Mouse (Mus musculus) ovary, postnatal 36 days (tissue): ENCODE data around the gene Arl10.
A peak's percentile ranks its signal among the peaks of the same experiment; 100 is the strongest.

Source experiments
- DNase-seq: peaks from one replicate; pipeline ENCODE4 v3.0.0; 2022; ENCODE audit warnings: low spot score, mixed read lengths

Gene Arl10

GRCm38 (mm10) chr13:54574854-54575481 lies at the start of gene Arl10:
Gene Arl10 (plus strand): TSS chr13:54575015.
- DNase-seq = peak; percentile 82

- no peak for DNase-seq
Observed at GRCm38 (mm10) chr13:54527140-54527539, 47.7 kb upstream of the Arl10 start.

GRCm38 (mm10) chr13:54532134-54532533 lies 42.7 kb upstream of the Arl10 start:
- no peak for DNase-seq

GRCm38 (mm10) chr13:54548036-54548435 lies 26.8 kb upstream of the Arl10 start:
- DNase-seq = no peak

DNA sequence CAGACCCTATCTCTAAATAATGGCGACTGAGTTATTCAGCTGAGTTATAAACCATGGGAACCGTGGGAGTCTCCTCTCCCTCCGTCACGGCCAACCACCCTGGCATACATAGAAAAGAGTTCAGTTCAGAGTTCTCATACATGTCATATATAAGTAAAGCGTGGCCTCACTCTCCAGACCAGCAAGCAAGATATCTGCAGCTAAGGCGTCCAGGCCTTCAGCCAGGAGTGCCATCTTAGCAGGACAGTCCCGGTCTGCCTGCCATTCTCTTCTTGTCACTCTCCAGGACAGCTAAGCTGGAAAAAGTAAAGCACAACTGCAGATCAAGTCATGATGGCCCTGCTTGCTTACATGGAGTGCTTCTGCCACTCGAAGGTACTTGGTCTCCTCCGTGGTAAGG lies 18.6 kb upstream of the Arl10 start:
- no peak for DNase-seq

DNA sequence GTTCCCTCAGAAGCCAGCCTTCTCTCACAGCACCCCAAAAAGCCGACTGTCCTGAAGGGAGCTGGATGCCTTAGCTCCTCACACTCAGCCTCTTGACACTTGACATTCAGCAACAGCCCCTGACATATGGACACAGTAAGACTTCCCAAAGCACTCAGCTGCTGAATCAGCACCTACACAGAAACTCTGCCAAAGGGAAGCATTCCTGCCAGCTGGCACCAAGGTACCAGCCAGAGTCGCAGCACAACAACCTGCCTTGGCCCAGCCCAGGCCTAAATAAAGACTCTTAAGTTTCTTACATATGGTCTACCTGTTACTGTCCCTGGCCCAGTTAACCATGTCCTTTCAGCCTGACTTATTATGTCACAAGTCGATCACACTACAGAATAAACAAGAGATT lies 18.0 kb upstream of the Arl10 start:
- DNase-seq = no peak

DNA sequence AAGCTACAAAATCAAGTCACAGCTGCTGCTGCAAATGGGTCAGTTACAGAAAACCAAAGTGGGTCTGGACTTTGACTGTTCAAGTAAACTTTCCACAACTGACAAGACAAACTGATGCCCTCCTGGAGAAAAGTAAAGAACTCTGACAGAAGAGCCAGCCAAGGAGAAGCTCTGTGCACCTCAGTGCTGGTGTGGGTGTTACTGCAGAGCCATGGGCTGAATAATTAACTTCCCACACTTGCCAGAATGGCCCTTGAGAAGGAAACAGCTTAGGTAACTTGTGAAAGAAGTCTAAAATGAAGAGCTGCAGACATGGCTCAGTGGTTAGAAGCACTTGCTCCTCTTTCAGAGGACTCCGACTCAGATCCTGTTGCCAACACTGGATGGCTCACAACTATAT lies 17.2 kb upstream of the Arl10 start:
- no peak for DNase-seq

GRCm38 (mm10) chr13:54559656-54560055 lies 15.2 kb upstream of the Arl10 start:
- no peak for DNase-seq

DNA sequence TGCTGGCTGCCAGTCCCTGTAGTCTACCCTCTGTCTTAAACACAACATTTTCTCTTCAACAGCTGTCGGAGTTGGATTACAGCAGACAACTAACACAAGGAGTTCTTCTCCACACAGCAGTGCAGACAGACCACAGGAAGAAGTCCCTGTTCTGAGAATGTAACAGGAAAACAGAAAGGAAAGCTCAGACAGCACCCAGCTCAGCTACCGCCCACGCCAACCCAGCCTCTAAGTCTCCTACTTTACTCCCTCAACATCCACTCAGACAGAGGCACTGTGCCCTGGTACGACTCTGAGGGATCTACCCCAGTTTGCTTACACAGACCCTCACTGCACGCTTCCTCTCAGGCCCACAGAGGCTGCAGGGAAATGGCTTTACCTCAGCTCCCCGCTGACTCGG lies 14.2 kb upstream of the Arl10 start:
- no peak for DNase-seq

DNA sequence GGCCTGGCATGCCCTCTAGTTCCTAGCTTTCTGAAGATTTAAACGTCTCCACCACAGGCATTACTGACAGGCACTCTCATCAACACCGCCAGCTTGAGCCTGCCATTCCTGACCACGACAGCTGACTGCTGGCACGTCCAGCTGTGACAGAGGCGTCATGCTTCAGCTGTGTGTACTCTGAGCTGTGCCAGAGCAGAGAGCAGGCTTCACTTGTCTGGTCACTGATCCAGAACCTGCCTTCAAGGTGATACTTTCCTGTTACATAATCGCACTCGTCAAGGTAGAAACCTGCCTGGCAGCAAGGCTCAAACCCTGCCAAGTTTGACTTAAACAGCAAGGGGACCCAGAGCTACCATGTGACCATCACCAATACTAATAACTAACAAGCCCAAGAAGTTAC lies 12.3 kb upstream of the Arl10 start:
- DNase-seq = no peak

DNA sequence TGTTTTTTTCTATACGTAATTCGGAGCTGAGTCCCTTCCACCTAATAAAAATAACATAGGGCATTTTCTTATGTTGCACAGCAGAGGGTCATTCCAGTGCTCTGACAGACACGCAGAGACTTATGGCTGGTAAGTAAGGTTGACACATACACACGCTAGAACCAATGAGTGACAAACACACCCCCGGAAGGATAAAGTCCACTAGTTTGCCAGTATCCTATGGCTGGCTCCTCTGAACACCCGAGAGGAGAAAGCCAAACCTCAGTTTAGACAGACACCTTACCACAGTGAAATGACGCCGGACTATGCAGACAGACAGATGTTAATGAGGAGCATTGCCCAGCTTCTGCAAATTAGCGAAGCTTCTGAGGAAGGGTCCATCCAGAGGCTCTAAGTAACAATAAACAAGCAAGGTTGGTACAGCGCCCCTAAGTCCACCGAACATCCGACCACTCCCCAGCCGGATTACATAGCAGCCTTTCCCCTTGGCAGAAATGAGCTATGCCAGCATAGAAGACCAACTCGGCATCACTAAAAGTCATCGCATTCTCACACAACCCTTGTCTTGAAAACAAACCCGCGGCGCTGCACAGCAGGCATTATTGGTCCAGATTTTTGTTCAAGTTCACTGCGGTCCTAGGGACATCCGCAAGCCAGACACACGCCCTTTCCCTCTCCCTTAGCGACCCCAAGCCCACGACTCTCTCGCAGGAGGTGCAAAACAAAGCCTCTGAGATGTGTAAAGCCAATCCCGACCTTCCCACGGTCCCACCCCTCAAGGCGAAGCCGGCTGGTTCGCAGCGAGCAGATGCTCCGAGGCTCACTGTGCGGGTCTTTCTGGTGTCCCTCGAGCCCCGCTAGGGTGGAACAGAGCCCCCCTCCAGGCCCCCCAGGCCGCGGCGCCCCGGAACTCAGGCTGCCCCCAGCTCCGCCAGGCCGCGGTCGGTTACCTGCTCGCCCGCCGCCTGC lies 10.3 kb upstream of the Arl10 start:
- DNase-seq = no peak

- peak; percentile 91 for DNase-seq
Observed at GRCm38 (mm10) chr13:54565201-54565581, 9.6 kb upstream of the Arl10 start, which contains the start of gene 4833439L19Rik. Gene 4833439L19Rik (minus strand): TSS chr13:54565435.

DNA sequence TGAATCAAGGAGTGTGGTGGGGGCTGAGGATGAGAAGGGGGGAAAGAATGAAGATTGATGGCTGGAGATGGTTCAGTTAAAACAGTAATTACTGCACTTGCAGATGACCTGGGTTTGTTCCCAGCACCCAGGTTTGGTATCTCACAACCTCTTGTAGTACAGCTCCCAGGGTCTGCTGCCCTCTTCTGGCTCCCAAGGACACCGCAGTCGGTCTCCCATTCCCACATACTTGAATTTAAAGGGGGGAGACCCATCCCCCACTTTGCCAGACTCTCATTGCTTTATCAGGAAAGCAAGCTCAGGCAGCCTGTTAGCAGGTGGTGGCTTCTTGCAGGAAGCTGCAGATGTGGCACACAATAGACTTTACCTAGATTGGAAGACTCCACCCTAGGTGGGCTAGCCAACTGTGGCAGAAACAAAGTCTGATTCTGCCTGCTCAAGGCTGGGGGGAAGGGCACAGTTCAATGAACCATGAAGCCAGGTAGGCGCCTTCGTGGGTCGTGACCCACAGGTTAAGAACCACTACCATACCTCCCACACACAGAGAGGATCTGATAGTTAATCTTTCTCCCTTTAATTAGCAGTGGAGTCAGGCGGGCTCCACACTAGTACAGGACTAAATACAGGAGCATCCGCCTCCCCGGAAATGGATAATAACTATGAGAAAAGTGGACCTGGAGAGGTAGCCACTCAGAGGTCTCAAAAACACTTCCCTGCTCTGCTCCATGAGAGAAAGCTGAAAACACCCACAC lies 9.0 kb upstream of the Arl10 start:
- DNase-seq = peak; percentile 33

DNA sequence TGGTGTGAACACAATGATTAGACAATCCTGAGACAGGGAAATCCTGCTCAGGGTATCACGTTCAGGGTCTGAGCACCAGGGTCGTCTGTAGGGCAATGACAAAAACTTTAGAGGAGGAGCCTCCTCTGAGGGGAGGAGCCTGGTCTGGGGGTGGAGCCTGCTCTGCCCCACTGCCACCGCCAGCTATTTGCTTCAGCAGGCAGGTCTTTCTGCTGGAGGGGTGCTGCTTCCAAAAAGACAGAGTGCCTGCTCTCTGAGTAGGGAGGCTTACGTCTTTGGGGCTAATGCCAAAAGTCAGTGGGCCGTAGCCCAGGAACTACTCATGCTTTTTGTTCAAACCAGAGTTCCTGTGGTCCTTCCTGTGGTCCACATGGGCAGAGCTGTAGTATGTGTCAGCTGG lies 6.4 kb upstream of the Arl10 start:
- no peak for DNase-seq

DNA sequence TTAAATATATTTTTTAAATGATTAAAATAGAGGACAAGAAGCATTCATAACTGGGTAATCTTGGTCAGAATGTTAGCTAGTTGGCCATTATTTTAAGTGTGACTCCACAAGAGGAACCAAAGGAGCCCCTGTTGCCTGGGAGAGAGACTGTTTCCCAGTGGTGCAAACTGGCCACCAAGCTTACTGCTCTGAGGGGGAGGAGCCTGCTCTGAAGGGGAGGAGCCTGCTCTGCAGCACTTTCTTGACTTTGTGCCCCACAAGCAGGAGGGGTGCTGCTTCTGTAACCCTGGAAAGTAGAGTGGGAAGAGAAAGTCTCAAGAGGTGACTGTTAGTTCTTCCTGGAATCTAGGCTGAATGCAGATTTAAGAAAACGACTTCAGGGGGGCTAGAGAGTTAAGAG lies 5.5 kb upstream of the Arl10 start:
- DNase-seq = no peak

DNA sequence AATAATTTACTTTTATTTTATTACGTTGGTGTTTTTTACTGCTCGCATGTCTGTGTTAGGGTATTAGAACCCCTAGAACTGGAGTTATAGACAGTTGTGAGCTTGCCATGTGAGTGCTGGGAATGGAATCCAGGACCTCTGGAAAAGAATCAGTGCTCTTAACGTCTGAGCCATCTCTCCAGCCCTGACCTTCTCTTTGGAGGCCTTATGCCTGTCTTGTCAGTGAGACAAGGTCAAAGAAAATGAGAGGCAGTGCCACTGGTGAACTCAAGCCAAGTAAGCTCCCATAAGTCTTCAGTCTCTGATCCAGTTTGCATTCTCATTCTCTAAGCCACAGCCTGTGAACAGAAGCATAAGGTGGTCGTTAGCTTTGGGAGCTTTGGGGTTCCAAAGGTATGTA lies 4.1 kb upstream of the Arl10 start:
- no peak for DNase-seq

DNA sequence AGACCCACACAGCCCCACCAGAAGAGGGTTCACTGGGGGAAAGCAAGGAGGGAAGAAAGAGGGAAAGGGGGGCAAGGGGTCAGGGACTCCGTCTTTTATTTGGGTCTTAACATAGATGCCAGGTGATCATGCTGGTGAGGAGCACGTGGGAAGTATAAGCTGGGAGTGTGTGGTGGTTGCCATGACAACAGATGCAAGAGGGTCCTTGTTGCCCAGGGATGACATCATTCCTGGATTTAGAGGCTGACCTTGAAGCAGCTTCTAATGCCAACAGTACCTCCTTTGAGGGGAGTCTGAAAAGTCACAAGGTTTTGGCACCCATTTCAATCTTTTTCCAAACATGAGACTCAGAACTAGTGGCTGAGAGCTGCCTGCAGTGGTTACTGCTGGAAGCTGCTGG lies 3.2 kb upstream of the Arl10 start:
- no peak for DNase-seq

- DNase-seq = no peak
Observed at GRCm38 (mm10) chr13:54572621-54573020, 2.2 kb upstream of the Arl10 start.

DNA sequence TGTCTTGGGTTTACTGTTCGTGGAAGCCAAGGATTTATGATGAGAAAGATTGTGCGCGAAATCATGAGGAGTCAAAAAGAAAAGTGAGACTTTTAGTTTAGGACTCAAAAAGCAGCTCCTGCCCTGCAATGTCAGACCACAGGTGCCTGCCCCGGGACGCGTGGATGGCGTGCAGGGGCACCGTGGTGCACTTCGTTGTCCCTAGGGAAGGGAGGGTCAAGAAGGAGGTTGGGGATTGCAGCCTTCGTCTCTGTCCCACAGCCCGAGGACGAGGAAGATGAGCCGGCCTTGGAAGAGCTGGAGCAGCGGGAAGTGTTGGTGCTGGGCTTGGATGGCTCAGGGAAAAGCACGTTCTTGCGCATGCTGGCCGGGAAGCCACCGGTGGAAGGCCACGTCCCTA lies 674 bp downstream of the Arl10 start:
- peak; percentile 26 for DNase-seq

DNA sequence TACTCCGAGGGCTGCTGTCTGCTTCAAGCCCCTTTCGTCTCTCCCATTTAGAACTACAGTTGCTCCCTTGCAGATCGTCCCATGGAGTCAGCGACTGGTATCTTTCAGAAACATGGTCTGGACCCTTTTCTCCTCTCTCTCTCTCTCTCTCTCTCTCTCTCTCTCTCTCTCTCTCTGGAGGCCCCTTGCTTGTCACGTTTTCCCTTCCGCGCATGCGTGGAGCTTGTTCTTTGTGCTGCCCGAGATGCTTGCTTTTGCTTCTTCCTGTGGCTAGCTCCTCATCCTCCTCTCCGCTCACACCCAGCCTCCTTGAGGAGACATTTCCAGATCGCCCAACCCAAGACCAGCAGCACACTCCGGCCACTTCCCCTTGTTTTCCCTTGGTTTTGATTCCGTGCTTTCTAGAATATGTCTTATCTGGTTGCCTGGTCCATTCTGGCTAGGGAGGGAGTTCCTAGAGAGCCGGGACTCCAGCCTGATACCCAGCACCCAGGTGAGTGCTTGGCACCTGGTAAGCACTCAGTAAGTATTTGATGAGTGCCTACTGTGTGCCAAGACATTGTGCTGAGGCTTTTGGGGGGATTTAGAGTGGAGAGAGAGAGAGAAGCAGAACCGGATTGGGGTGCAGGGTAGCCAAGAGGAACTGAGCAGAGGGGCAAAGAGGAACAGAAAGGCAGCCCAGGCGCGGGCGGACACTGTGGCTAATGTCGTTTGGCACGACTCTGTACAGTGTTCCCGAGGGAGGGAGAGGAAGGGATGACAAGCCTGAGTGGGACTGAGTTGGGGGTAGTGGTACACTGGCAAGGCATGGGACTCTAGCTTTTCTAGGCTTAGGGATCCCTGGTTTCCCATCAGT lies 3.1 kb downstream of the Arl10 start:
- no peak for DNase-seq

- no peak for DNase-seq
Observed at GRCm38 (mm10) chr13:54581385-54581784, 6.6 kb downstream of the Arl10 start.

DNA sequence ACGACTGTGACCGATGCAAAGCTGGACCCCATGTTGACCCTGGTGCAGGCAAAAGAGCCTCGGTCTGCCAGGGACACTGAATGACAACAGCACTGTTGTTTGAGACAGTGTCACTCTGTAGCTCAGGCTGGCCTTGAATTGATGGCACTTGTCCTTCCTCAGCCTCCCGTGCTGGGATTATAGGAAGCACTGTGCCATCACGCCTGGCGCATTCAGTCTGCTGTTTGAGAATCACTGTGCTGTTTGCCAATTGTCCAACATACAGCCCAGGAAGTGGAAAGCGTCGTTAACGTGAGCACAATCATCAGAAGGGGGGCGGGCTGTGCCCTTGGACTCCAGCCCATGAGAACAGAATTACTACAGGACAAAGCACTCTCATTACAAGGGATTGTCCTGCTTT lies 7.3 kb downstream of the Arl10 start:
- no peak for DNase-seq
